Mouse (Mus musculus) Muller cell, postnatal 12 days (primary cell): ENCODE measurements around the gene Slc34a1.
"Not testable (repeated sequence)": the region's sequence is repeated elsewhere in the genome, so short reads cannot be mapped to it uniquely, and the experiment has no call there.

Source experiments
- DNase-seq: peaks from one replicate; pipeline ENCODE4 v3.0.0-alpha.2; 2015; ENCODE audit errors: inconsistent ontology term

The Slc34a1 gene

GRCm38 (mm10) chr13:55404853-55405782 is 7.1 kb downstream of the Slc34a1 start:
- peak; percentile 69 for DNase-seq

GRCm38 (mm10) chr13:55405783-55406390 is 7.9 kb downstream of the Slc34a1 start:
- DNase-seq: no peak

- no peak for DNase-seq
Measured at GRCm38 (mm10) chr13:55407341-55407740, 9.4 kb downstream of the Slc34a1 start.

GRCm38 (mm10) chr13:55408546-55409120 is 10.6 kb downstream of the Slc34a1 start:
- DNase-seq: no peak

- no peak for DNase-seq
Measured at GRCm38 (mm10) chr13:55411826-55412225, 13.8 kb downstream of the Slc34a1 start.

- no peak for DNase-seq
Measured at GRCm38 (mm10) chr13:55412643-55413307, 14.8 kb downstream of the Slc34a1 start.

- DNase-seq: no peak
Measured at GRCm38 (mm10) chr13:55413333-55413732, 15.3 kb downstream of the Slc34a1 start.

- DNase-seq: peak; percentile 37
Measured at GRCm38 (mm10) chr13:55414743-55415380, 16.9 kb downstream of the Slc34a1 start, which contains the start of gene Pfn3. Gene Pfn3 (minus strand): TSS chr13:55415232.

- DNase-seq: peak; percentile 89
Measured at GRCm38 (mm10) chr13:55418004-55418403, 20.0 kb downstream of the Slc34a1 start.

- no peak for DNase-seq
Measured at GRCm38 (mm10) chr13:55419142-55419541, 21.2 kb downstream of the Slc34a1 start.

- DNase-seq: no peak
Measured at GRCm38 (mm10) chr13:55420018-55420932, 22.3 kb downstream of the Slc34a1 start.

- DNase-seq: peak; percentile 76
Measured at GRCm38 (mm10) chr13:55420933-55421800, 23.2 kb downstream of the Slc34a1 start.

- DNase-seq: no peak
Measured at GRCm38 (mm10) chr13:55426613-55427012, 28.6 kb downstream of the Slc34a1 start, which contains the start of gene F12. Gene F12 (minus strand): TSS chr13:55426793.

- DNase-seq: no peak
Measured at GRCm38 (mm10) chr13:55429226-55429888, 31.4 kb downstream of the Slc34a1 start.

- DNase-seq: no peak
Measured at GRCm38 (mm10) chr13:55430566-55430965, 32.6 kb downstream of the Slc34a1 start.

GRCm38 (mm10) chr13:55431889-55432685 is 34.1 kb downstream of the Slc34a1 start:
- no peak for DNase-seq

GRCm38 (mm10) chr13:55437111-55437629 is 39.2 kb downstream of the Slc34a1 start:
- not testable (repeated sequence) for DNase-seq
